Mouse (Mus musculus) ES-E14 (cell line): ENCODE measurements around the gene Fam89a. TPM values are rescaled to one million over a fixed set of nuclear protein-coding genes. Genes with fewer than 3 reads are reported as not detected.
A peak's percentile ranks its signal among the peaks of the same experiment; 100 is the strongest.

Experiments used
- DNase-seq: peaks from one replicate; pipeline ENCODE4 v3.0.0-alpha.2; 2013; ENCODE audit warnings: low read depth, low spot score
- H3K27ac ChIP-seq: 2 replicates; pipeline ENCODE4 v1.5.1; 2012; ENCODE audit warnings: low read depth, mild to moderate bottlenecking, low read length, moderate library complexity, mixed read lengths; ENCODE audit not compliant: poor library complexity, insufficient read depth, severe bottlenecking
- H3K36me3 ChIP-seq: 2 replicates; pipeline ENCODE4 v1.6.1; 2012; ENCODE audit warnings: mild to moderate bottlenecking, low read length, moderate library complexity, mixed read lengths; ENCODE audit not compliant: control insufficient read depth, poor library complexity, insufficient read depth, severe bottlenecking
- H3K4me1 ChIP-seq, 2 experiments: fragments of 150-350 bp in 1 of 2; sonication (generic) in 1 of 2; 2 replicates each; pipeline ENCODE4 v1.6.1; 2012; ENCODE audit warnings: low read length in 2 of 2, mild to moderate bottlenecking in 1 of 2, mixed read lengths in 1 of 2; ENCODE audit not compliant: control insufficient read depth in 2 of 2, insufficient read depth in 2 of 2, poor library complexity in 1 of 2
- H3K4me3 ChIP-seq, 2 experiments: fragments of 150-350 bp in 1 of 2; sonication (generic) in 1 of 2; 2 replicates each; pipeline ENCODE4 v1.5.1; 2012; ENCODE audit warnings: low read length in 2 of 2, low read depth in 1 of 2, mild to moderate bottlenecking in 1 of 2, mixed read lengths in 1 of 2; ENCODE audit not compliant: insufficient read depth in 1 of 2, poor library complexity in 1 of 2, severe bottlenecking in 1 of 2
- H3K9ac ChIP-seq: 2 replicates; pipeline ENCODE4 v1.6.1; 2012; ENCODE audit warnings: low read depth, mild to moderate bottlenecking, low read length, mixed read lengths; ENCODE audit not compliant: poor library complexity, insufficient read depth, severe bottlenecking
- H3K9me3 ChIP-seq: fragments of 150-350 bp; sonication (generic); 2 replicates; pipeline ENCODE4 v1.6.1; 2012; ENCODE audit warnings: low read depth, mild to moderate bottlenecking, low read length; ENCODE audit not compliant: control insufficient read depth, insufficient read depth
- CHD2 ChIP-seq: IDR thresholded peaks from 2 replicates; pipeline ENCODE4 v1.6.1; 2014; ENCODE audit warnings: mild to moderate bottlenecking, low read depth, low read length, inconsistent platforms
- HCFC1 ChIP-seq: IDR thresholded peaks from 2 replicates; pipeline ENCODE4 v1.6.1; 2012; ENCODE audit warnings: low read length, inconsistent platforms, borderline replicate concordance; ENCODE audit not compliant: insufficient read depth
- MAFK ChIP-seq: IDR thresholded peaks from 2 replicates; pipeline ENCODE4 v1.6.1; 2014; ENCODE audit warnings: mild to moderate bottlenecking, low read depth, low read length, inconsistent platforms; ENCODE audit not compliant: insufficient read depth
- ZC3H11A ChIP-seq: IDR thresholded peaks from 2 replicates; pipeline ENCODE4 v1.6.1; 2012; ENCODE audit warnings: low read depth, mild to moderate bottlenecking, inconsistent platforms, low read length, borderline replicate concordance
- ZNF384 ChIP-seq: IDR thresholded peaks from 2 replicates; pipeline ENCODE4 v1.6.1; 2012; ENCODE audit warnings: low read depth, low read length, inconsistent platforms
- in situ Hi-C, 2 experiments: fragments of 600-800 bp; cut with MboI; formaldehyde crosslinking; loops; one replicate each; pipeline ENCODE4 v1.15.1; 2025; ENCODE audit warnings: low sequenced_read_pairs in 2 of 2, inconsistent platforms in 1 of 2; ENCODE audit not compliant: unreplicated experiment in 2 of 2
- total RNA-seq: library from RNA; depleted of rRNA; stranded (reverse); fragments of 300-350 nt; gene quantifications from 2 replicates; pipeline ENCODE4 v1.2.3, GENCODE M21; 2012

Fam89a gene
- total RNA-seq, 1 experiment: 2.9 TPM

DNA sequence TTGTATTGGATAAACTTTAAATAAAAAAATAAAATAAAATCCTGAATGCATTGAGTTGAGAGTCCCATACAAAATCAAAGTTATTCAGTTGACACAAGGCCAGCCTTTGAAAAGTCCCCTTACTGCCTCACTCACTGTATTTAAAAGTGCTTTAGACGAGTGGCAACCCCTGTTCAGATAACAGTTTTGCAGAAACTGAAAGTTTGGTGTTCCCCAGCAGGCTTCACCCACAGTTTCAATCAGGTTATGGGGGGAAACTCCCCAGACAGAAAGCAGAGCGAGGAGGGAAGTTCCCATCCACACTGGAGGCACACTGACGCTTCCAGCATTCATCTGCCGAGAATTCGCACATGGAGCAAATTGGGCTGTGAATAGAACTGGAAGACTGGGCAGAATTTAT is 5.0 kb upstream of the Fam89a start:
- H3K9me3 ChIP-seq: no peaks in the 10 kb centered on the region
- in situ Hi-C loops: no loop called here
- H3K9ac ChIP-seq: no peak overlapping the region
- no peak for DNase-seq
- peaks cover 0 to 14% of the 10 kb centered on the region in 2 experiments; a peak in 2 of 4 replicates for H3K4me1 ChIP-seq
- TF ChIP-seq CHD2 (no peak), HCFC1 (no peak), ZC3H11A (no peak), ZNF384 (no peak), MAFK (no peak)
- H3K36me3 ChIP-seq: no peaks in the 10 kb centered on the region
- no peak overlapping the region for H3K4me3 ChIP-seq
- H3K27ac ChIP-seq: peak overlapping the region; percentile 2; the same call in 1 of the 2 replicates

DNA sequence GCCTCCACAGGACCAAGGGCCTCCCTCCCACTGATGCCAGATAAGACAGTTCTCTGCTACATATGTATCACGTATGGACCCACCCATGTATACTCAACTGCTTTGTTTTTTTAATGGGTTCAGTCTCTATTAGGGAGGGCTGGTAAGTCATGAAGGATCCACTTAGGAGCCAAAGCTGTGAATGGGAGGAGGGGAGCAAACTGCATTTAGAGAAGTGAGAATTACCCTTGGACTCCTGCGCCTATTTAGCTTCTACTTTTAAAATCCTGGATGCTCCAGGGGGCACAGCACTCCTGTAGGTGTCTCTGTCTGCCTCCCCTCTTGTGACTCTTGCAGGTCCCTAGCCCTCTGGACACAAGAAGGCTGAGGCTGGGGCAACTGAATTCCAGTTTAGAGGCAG is 4.5 kb upstream of the Fam89a start:
- Histone ChIP-seq H3K36me3 (no peaks in the 10 kb centered on the region), H3K9ac (no peak overlapping the region), H3K9me3 (no peaks in the 10 kb centered on the region), H3K27ac (no peak overlapping the region), H3K4me1 (peaks cover 0 to 14% of the 10 kb centered on the region in 2 experiments; a peak in 2 of 4 replicates), H3K4me3 (no peak overlapping the region)
- no peak for DNase-seq
- in situ Hi-C loops: no loop called here
- no peak for TF ChIP-seq ZC3H11A
- TF ChIP-seq MAFK: no peak
- no peak for TF ChIP-seq ZNF384

DNA sequence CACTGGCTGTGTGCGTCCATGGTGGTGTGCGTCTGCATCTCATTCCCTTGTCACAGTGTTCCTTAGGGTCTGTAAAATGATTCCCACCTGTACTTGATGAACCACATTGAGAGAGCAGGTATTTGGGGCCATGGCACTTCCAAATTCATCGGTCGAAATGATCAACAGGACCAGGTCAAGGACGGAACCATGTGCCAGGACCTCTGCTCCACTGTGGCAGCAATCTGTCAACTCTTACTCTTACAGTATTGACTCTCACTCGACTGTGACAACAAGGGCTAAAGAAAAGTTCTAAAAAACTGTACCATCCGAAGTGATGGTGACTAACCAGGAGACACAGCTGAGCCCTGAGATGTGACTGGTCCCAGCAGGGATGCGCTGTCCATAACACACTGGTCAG is 3.8 kb upstream of the Fam89a start:
- H3K36me3 ChIP-seq: no peaks in the 10 kb centered on the region
- in situ Hi-C loops: no loop called here
- no peak overlapping the region for H3K4me3 ChIP-seq
- H3K9ac ChIP-seq: no peak overlapping the region
- TF ChIP-seq CHD2 (no peak), MAFK (no peak), ZC3H11A (no peak), ZNF384 (no peak), HCFC1 (no peak)
- DNase-seq: no peak
- H3K4me1 ChIP-seq: peaks cover 3 to 16% of the 10 kb centered on the region in 2 experiments; a peak in 2 of 4 replicates
- H3K27ac ChIP-seq: no peak overlapping the region
- no peaks in the 10 kb centered on the region for H3K9me3 ChIP-seq

DNA sequence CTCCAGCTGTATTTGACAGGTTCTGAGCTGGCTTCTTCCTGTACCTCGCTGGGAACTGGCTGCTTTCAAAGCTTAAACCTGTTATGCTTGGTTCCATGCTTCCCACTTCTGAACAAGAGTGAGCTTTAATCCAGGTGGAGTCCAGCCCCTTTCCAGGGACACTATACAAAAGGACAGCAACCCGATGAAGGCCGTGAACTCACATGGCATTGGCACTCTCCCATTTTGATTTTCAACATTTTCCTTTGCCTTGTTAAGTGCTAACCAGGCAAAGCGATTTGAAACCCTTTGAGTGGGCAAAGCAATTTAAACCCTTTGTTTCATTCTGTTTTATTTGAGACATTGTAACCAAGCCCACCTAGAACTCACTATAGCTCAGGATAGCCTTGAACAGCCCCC is 3.2 kb upstream of the Fam89a start:
- Histone ChIP-seq H3K4me3 (no peak overlapping the region), H3K27ac (no peak overlapping the region), H3K9ac (no peak overlapping the region), H3K9me3 (no peaks in the 10 kb centered on the region), H3K4me1 (peaks cover 3 to 17% of the 10 kb centered on the region in 2 experiments; a peak in 2 of 4 replicates), H3K36me3 (no peaks in the 10 kb centered on the region)
- in situ Hi-C loops: no loop called here
- TF ChIP-seq ZC3H11A: no peak
- TF ChIP-seq CHD2: no peak
- no peak for TF ChIP-seq HCFC1
- DNase-seq: no peak

DNA sequence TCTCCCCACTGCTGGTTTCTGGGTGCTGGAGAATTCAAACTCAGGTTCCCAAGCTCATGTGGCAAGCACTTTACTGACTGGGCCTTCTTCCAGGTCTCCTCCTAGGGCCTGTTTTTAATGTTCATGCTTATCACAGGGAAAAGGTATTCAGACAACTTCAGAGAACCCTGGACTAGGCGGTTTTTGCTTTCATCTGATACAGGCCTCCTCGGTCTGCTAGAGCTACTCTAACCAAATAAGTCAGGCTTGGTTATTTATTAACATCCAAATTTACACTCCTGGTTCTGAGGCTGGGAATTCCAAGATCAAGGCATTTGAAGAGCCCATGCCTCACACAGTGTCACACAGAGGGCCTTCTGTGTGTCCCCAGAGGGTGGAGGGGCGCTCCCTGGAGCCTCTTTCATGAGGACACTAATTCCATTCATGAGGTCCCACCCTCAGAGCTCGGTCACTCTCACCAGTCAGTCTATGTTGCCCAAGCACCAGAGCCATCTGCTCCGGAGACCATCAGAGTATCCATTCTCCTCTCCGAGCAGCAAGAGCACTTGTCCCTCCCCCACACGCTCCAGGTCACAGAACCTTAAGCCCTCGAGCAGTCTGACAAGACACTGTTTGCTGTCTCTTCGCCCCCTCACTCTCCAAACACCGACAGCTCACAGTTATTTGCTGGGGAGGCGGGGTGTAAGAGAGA is 2.6 kb upstream of the Fam89a start:
- Histone ChIP-seq H3K27ac (no peak overlapping the region), H3K9ac (no peak overlapping the region), H3K4me3 (no peak overlapping the region), H3K4me1 (peaks cover 3 to 17% of the 10 kb centered on the region in 2 experiments; a peak in 2 of 4 replicates), H3K9me3 (no peaks in the 10 kb centered on the region), H3K36me3 (no peaks in the 10 kb centered on the region)
- in situ Hi-C loops: no loop called here
- no peak for DNase-seq
- TF ChIP-seq ZNF384 (no peak), ZC3H11A (no peak), HCFC1 (no peak), CHD2 (no peak), MAFK (no peak)
